Mouse (Mus musculus): Measurements from ENCODE around the gene F13b.

DNA sequence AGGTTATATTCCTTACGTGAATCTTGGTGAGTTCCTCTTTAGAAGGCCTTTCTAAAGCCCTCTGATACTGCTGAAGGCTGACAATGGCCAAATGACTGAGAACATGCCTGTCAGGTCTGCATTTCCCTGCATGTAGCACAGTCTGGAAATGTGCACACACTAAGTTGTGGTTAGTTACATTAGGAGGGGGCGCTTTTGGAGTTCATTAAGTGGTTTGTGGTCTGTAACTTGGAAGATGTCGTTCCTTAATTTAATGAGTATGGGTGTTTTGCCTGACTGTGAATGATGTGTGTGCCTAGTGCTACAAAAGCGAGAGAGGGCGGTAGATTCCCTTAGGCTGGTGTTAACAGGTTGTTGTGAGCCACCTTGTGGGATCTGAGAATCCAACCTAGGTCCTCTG lies 40.7 kb upstream of the F13b start:
- no peak for TF ChIP-seq EP300 (IDR thresholded peaks at IDR 0.05; ENCODE audit: low read length)
- TF ChIP-seq CTCF (conservative IDR thresholded peaks at IDR 0.05 in 1 of 2, IDR thresholded peaks at IDR 0.05 in 1 of 2; ENCODE audit: low read depth in 2 of 2, low read length in 2 of 2): no peak
- no peak for TF ChIP-seq GABPA (IDR thresholded peaks at IDR 0.05; ENCODE audit: insufficient replicate concordance, low read depth, low read length)
- TF ChIP-seq POLR2A (IDR thresholded peaks at IDR 0.05; ENCODE audit: low read depth, low read length): no peak
- TF ChIP-seq MAZ (IDR thresholded peaks at IDR 0.05; ENCODE audit: low read depth, low read length): no peak
- TF ChIP-seq RCOR1 (conservative IDR thresholded peaks at IDR 0.05; ENCODE audit: low read depth, low read length): no peak
